Mouse (Mus musculus): ENCODE measurements around the gene Utrn. TPM values are rescaled to one million over a fixed set of nuclear protein-coding genes. Genes with fewer than 3 reads are reported as not detected.

Gene Utrn
- total RNA-seq (2021), result 10 to 100 TPM; 67.1 to 69.4 TPM

- intact Hi-C loops (cut with DNase I), result loop anchor here (2.0 to 5.0 kb wide), 5 partner anchors 37 to 177 kb away; no protein-coding TSS in a partner anchor
- peak; percentile 83 for DNase-seq (ENCODE audit: low spot score)
Measured at GRCm38 (mm10) chr10:12869029-12869671, at the start of gene Utrn. Utrn (minus strand) TSS chr10:12869365.

- intact Hi-C loops (cut with DNase I), result loop anchor here (5.0 kb wide), 1 partner anchor 100 kb away; no protein-coding TSS in a partner anchor
- no peak for DNase-seq (ENCODE audit: low spot score)
Measured at GRCm38 (mm10) chr10:12917626-12918025, 48.5 kb upstream of the Utrn start.

- intact Hi-C loops (cut with DNase I), result loop anchor here (5.0 kb wide), 1 partner anchor 99 kb away; no protein-coding TSS in a partner anchor
- DNase-seq (ENCODE audit: low spot score), result no peak
Measured at GRCm38 (mm10) chr10:12916376-12916775, 47.2 kb upstream of the Utrn start.

- no peak for DNase-seq (ENCODE audit: low spot score)
- intact Hi-C loops (cut with DNase I), result loop anchor here (5.0 kb wide), 1 partner anchor 99 kb away; no protein-coding TSS in a partner anchor
Measured at GRCm38 (mm10) chr10:12915826-12916225, 46.7 kb upstream of the Utrn start.

GRCm38 (mm10) chr10:12914203-12914602, 45.0 kb upstream of the Utrn start:
- DNase-seq (ENCODE audit: low spot score), result no peak
- intact Hi-C loops (cut with DNase I), result no loop called here

- DNase-seq (ENCODE audit: low spot score), result peak; percentile 2
- intact Hi-C loops (cut with DNase I), result no loop called here
Measured at GRCm38 (mm10) chr10:12911981-12912530, 42.9 kb upstream of the Utrn start.

- DNase-seq (ENCODE audit: low spot score), result no peak
- intact Hi-C loops (cut with DNase I), result no loop called here
Measured at GRCm38 (mm10) chr10:12911451-12911850, 42.3 kb upstream of the Utrn start.

- DNase-seq (ENCODE audit: low spot score), result no peak
- intact Hi-C loops (cut with DNase I), result no loop called here
Measured at GRCm38 (mm10) chr10:12909891-12910290, 40.7 kb upstream of the Utrn start.

- no peak for DNase-seq (ENCODE audit: low spot score)
- intact Hi-C loops (cut with DNase I), result no loop called here
Measured at GRCm38 (mm10) chr10:12909179-12909578, 40.0 kb upstream of the Utrn start.

GRCm38 (mm10) chr10:12904140-12904528, 35.0 kb upstream of the Utrn start:
- intact Hi-C loops (cut with DNase I), result no loop called here
- DNase-seq (ENCODE audit: low spot score), result no peak

GRCm38 (mm10) chr10:12903440-12904139, 34.4 kb upstream of the Utrn start:
- intact Hi-C loops (cut with DNase I), result no loop called here
- DNase-seq (ENCODE audit: low spot score), result no peak

GRCm38 (mm10) chr10:12899901-12900300, 30.7 kb upstream of the Utrn start:
- intact Hi-C loops (cut with DNase I), result no loop called here
- DNase-seq (ENCODE audit: low spot score), result no peak

GRCm38 (mm10) chr10:12893339-12893738, 24.2 kb upstream of the Utrn start:
- intact Hi-C loops (cut with DNase I), result no loop called here
- no peak for DNase-seq (ENCODE audit: low spot score)

- no peak for DNase-seq (ENCODE audit: low spot score)
- intact Hi-C loops (cut with DNase I), result no loop called here
Measured at GRCm38 (mm10) chr10:12888373-12888772, 19.2 kb upstream of the Utrn start.

- intact Hi-C loops (cut with DNase I), result no loop called here
Measured at GRCm38 (mm10) chr10:12887792-12888191, 18.6 kb upstream of the Utrn start.

GRCm38 (mm10) chr10:12884308-12884948, 15.3 kb upstream of the Utrn start:
- intact Hi-C loops (cut with DNase I), result no loop called here
- no peak for DNase-seq (ENCODE audit: low spot score)

More at GRCm38 (mm10) chr10:12887792-12888191, 18.6 kb upstream of the Utrn start:
- no peak for DNase-seq (ENCODE audit: low spot score)

GRCm38 (mm10) chr10:12881911-12882310, 12.7 kb upstream of the Utrn start:
- intact Hi-C loops (cut with DNase I), result no loop called here

GRCm38 (mm10) chr10:12879313-12879695, 10.1 kb upstream of the Utrn start:
- intact Hi-C loops (cut with DNase I), result no loop called here

More at GRCm38 (mm10) chr10:12881911-12882310, 12.7 kb upstream of the Utrn start:
- DNase-seq (ENCODE audit: low spot score), result no peak

GRCm38 (mm10) chr10:12878661-12879312, 9.6 kb upstream of the Utrn start:
- peak; percentile 20 for DNase-seq (ENCODE audit: low spot score)
- intact Hi-C loops (cut with DNase I), result no loop called here

More at GRCm38 (mm10) chr10:12879313-12879695, 10.1 kb upstream of the Utrn start:
- no peak for DNase-seq (ENCODE audit: low spot score)

- intact Hi-C loops (cut with DNase I), result no loop called here
- DNase-seq (ENCODE audit: low spot score), result no peak
Measured at GRCm38 (mm10) chr10:12876426-12876825, 7.3 kb upstream of the Utrn start.

Measured in heart, postnatal 25 days (tissue).